Mouse (Mus musculus) Patski (cell line): Measurements from ENCODE around the gene Klf9. TPM values are rescaled to one million over a fixed set of nuclear protein-coding genes. Genes with fewer than 3 reads are reported as not detected.

Source experiments
- ATAC-seq: fragments of 100-300 bp; one replicate; pipeline ENCODE4 v1.8.0; 2021
- CTCF ChIA-PET: fragments of 350-600 bp; sonication (Branson Sonifier 250); formaldehyde crosslinking; loops from one replicate; lab custom pipeline; 2022; ENCODE audit warnings: inconsistent platforms; lab: Charles Lee
- POLR2A ChIA-PET: fragments of 350-600 bp; sonication (Branson Sonifier 250); formaldehyde crosslinking; loops from one replicate; lab custom pipeline; 2022; ENCODE audit warnings: antibody characterized with exemption, inconsistent platforms; lab: Charles Lee
- DNase-seq: peaks from one replicate; pipeline ENCODE4 v3.0.0-alpha.2; 2011; ENCODE audit warnings: low read depth, low spot score
- H3K27me3 ChIP-seq: fragments of 371-371 bp; one replicate; pipeline ENCODE4 v1.5.1; 2021
- CTCF ChIP-seq: fragments of 100-300 bp; IDR thresholded peaks from one replicate; pipeline ENCODE4 v1.5.1; 2021
- in situ Hi-C: fragments of 300-500 bp; cut with MboI; formaldehyde crosslinking; loops from 3 replicates; pipeline ENCODE4 v1.11.1; 2018; ENCODE audit warnings: low pct_unique_long_range_greater_than_20kb, mixed read lengths
- polyA plus RNA-seq: library from polyadenylated mRNA; unstranded; gene quantifications from one replicate; pipeline ENCODE4 v1.2.3, GENCODE M21; 2021

Klf9 gene
- polyA plus RNA-seq, 1 experiment from 2014 or later: 33.8 TPM

DNA sequence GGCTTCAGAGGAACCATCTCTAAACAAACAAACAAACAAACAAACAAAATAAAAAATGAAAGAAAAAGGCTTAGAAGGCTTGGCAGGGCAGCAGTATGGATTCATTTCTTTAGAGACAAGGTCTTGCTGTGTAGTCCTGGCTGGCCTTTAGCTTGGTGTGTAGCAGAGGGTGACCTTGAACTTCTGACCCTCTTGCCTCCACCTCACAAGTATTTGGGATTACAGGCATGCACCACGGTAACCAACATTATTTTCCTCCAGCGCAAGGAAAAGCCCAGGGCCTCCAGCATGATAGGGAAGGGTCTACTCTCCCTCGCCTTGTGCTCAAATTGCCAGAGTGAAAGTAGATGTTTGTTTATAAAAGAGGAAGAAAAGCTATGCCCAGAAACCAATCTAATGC lies 34.1 kb downstream of the Klf9 start:
- no peak for DNase-seq
- POLR2A ChIA-PET: interaction anchor here (1.2 kb wide), 1 partner anchor 9 kb away, joined by 4 read pairs; no protein-coding TSS in a partner anchor
- no peak for TF ChIP-seq CTCF
- CTCF ChIA-PET: interaction anchor here (0.7 to 2.9 kb wide), 3 partner anchors 8 to 15 kb away, joined by 3 to 8 read pairs (median 3); no protein-coding TSS in a partner anchor
- no peak for ATAC-seq
- in situ Hi-C loops: no loop called here
- no peaks in the 10 kb centered on the region for H3K27me3 ChIP-seq

DNA sequence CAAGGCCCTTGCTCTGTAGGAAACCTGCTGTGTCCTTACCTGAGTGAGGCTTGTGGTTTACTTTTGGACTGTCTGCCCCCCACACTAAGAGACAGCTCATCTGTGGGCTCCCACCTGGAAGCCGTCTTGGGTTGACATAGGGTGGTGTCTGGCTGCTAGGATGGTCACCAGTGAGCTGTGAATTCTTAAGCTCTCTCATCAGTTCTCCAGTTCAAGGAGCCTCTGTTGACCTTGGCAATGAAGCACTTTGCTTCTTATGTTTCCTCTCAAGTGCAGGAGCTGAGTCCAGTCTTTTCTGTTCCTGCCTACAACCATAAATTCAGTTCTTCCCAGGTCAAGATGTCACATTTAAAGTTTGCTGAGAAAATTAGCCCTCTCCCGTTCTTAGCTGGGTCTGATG lies 34.5 kb downstream of the Klf9 start:
- DNase-seq: no peak

DNA sequence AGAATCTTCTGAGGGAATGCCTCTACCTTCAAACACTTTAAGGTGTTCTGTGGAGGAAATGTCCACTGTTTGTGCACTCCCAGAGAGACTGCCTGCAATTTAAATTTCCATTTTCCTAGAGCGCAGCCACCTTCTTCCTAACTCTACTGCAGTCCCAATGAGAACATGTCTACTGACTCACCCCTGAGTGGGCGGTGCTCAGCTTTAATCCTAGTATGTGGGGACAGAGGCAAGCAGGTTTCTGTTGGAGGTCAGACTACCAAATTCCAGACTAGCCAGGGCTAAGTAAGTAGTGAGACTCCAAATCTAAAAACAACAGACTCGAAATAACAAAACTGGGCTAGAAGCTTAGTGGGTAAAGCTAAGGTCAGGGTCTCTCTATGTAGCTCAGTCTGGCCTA lies 37.5 kb downstream of the Klf9 start:
- no peaks in the 10 kb centered on the region for H3K27me3 ChIP-seq
- TF ChIP-seq CTCF: no peak
- ChIA-PET POLR2A (no interaction called here), CTCF (no interaction called here)
- DNase-seq: no peak
- no peak for ATAC-seq
- in situ Hi-C loops: no loop called here

More for the DNA sequence above, 34.5 kb downstream of the Klf9 start:
- in situ Hi-C loops: no loop called here
- ChIA-PET POLR2A (interaction anchor here (1.2 kb wide), 1 partner anchor 9 kb away, joined by 4 read pairs; no protein-coding TSS in a partner anchor), CTCF (interaction anchor here (0.7 to 2.9 kb wide), 3 partner anchors 9 to 15 kb away, joined by 3 to 8 read pairs (median 3); no protein-coding TSS in a partner anchor)
- H3K27me3 ChIP-seq: no peaks in the 10 kb centered on the region
- ATAC-seq: no peak
- TF ChIP-seq CTCF: no peak

DNA sequence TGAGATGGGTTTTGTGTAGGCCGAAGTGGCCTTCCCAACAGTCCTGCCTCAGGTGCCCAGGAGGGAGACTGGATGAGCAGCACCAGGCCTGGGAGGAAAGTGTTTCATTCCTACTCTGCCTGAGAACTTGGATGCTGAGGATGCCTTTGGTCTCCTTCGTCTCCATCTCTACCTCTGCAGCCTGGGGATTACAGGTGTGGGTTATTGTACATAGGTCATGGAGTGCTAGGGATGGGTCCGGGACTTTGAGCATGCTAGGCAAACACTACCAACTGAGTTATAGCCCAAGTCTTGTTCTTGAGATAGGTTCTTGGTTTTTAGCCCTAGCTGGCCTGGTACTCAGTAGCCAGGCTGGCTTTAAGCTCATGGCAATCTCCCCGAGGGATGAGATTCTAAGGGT lies 42.5 kb downstream of the Klf9 start:
- DNase-seq: no peak
- ATAC-seq: no peak
- CTCF ChIA-PET: interaction anchor here (1.0 to 1.9 kb wide), 3 partner anchors 11 to 21 kb away, joined by 3 to 5 read pairs (median 4); no protein-coding TSS in a partner anchor
- H3K27me3 ChIP-seq: no peaks in the 10 kb centered on the region
- TF ChIP-seq CTCF: no peak
- in situ Hi-C loops: no loop called here
- POLR2A ChIA-PET: interaction anchor here (1.3 kb wide), 1 partner anchor 12 kb away, joined by 3 read pairs; no protein-coding TSS in a partner anchor

DNA sequence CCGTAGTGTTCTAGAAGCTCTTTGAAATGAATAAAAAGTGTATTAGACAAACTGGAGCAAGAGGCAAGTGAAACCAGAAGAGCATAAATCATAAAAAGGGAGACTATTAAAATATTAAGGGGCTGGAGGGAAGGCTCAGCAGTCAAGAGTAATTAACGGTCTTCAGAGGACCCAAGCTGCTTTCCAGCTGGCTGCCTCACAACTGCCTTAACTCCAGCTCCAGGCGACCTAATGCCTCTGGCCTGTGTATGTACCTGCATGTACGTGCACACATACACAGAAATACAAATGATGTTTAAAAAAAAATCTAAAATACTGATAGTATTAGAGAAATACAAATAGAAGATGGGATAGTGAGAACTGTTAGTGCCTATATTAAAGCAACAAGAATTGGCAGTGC lies 43.0 kb downstream of the Klf9 start:
- TF ChIP-seq CTCF: no peak
- in situ Hi-C loops: no loop called here
- ATAC-seq: no peak
- no peak for DNase-seq
- POLR2A ChIA-PET: interaction anchor here (1.3 kb wide), 1 partner anchor 11 kb away, joined by 3 read pairs; no protein-coding TSS in a partner anchor
- CTCF ChIA-PET: interaction anchor here (1.0 to 1.9 kb wide), 3 partner anchors 10 to 22 kb away, joined by 3 to 5 read pairs (median 4); no protein-coding TSS in a partner anchor
- H3K27me3 ChIP-seq: no peaks in the 10 kb centered on the region

DNA sequence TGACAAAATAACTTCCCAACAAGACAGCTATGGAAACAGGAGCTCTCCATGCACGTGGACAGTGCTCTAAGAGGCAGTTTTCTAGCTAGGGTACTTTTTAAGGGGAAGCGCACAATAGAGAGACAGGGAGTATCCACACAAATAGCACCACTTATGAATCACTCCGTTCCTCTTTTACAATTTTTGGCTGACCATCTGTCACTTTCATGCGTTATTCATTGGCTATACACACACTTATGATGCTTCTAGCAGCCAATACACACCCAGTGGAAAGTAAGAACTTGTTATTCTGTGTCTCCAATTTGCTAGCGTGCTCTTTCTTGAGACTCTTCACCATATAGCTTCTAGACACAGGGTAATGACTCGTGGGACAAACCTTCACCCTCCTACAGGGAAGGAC lies 46.7 kb downstream of the Klf9 start:
- ChIA-PET POLR2A (interaction anchor here (1.1 kb wide), 1 partner anchor 9 kb away, joined by 3 read pairs; no protein-coding TSS in a partner anchor), CTCF (interaction anchor here (1.1 kb wide), 1 partner anchor 12 kb away, joined by 3 read pairs; no protein-coding TSS in a partner anchor)
- no peak for TF ChIP-seq CTCF
- H3K27me3 ChIP-seq: no peaks in the 10 kb centered on the region
- no peak for ATAC-seq
- no peak for DNase-seq
- in situ Hi-C loops: no loop called here

DNA sequence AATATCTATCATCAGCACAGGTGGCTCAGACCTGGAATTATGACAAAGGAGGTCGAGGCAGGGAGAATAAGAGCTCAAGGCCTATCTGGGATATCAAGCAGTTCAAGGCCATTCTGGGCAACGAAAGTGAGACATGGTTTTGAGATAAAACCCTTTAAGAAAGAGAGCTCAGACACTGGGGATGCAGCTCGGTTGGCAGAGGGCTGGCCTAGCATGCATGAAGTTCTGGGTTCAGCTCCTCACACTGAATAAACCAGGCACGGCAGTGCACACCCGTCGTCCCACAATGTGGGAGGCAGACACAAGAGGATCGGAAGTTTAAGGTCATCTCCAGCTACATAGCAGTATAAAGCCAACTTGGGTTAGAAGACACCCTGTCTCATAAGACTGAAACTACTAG lies 48.0 kb downstream of the Klf9 start:
- DNase-seq (no peak), ATAC-seq (no peak)
- in situ Hi-C loops: no loop called here
- no peaks in the 10 kb centered on the region for H3K27me3 ChIP-seq
- TF ChIP-seq CTCF: no peak
- CTCF ChIA-PET: no interaction called here
- POLR2A ChIA-PET: interaction anchor here (1.6 kb wide), 1 partner anchor 12 kb away, joined by 4 read pairs; no protein-coding TSS in a partner anchor

DNA sequence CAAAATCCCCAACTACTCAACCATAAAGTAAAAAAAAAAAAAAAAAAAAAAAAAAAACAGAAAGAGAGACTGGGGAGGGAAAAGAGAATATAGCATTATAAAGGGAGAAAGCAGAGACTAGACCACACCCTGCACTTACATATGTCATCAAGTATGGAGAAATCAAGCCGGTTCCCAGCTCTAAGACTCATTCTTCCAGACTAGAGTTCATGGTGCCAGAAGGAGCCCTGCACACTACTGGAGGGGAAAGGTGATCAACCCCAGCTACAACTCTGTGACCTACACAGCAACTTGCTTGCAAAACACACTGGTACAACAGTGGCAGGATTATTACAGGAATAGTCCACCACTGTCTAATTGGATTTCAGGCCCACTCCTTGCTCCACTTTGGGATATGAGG lies 48.7 kb downstream of the Klf9 start:
- in situ Hi-C loops: no loop called here
- ChIA-PET CTCF (no interaction called here), POLR2A (interaction anchor here (0.7 to 1.6 kb wide), 2 partner anchors 13 to 217 kb away, joined by 4 to 5 read pairs; no protein-coding TSS in a partner anchor)
- DNase-seq: no peak
- no peak for ATAC-seq
- H3K27me3 ChIP-seq: no peaks in the 10 kb centered on the region
- TF ChIP-seq CTCF: no peak

DNA sequence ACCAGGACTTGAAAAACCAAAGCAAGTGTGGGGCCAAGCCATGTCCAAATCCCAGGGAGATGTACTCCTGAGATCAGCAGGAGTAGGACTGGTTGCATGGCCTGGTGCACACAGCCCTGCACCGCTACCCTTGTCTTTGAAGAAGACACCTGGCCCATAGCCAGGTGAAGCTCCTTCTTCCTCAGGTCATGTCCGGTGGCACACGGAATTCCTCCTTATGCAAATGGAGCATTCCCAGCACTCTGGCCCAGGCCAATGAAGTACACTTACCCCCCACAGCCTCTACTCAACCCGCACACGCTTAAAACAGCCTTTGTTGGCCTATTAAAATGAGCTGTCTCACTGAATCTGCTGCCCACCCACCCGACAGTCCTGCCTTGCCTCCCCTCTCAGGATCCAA lies 50.5 kb downstream of the Klf9 start:
- POLR2A ChIA-PET: no interaction called here
- DNase-seq (no peak), ATAC-seq (no peak)
- no peak for TF ChIP-seq CTCF
- H3K27me3 ChIP-seq: no peaks in the 10 kb centered on the region
- CTCF ChIA-PET: interaction anchor here (0.6 kb wide), 1 partner anchor 325 kb away, joined by 3 read pairs; no protein-coding TSS in a partner anchor
- in situ Hi-C loops: no loop called here

DNA sequence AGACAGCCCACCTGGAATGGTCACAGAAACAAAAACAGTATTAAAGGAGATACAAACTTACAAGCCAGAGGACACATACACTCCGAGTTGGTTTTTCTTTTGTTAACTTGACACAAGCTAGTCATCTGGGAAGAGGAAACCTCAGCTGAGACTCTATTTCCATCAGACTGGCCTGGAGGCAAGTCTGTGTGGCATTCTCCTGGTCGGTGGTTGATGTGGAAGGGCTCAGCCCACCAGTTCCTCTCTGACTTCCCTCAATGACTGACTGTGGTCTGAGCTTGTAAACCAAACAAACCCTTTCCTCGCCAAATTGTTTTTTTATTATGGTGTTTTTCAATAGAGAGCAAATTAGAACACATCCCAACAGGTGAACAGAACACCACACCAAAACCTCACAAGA lies 52.0 kb downstream of the Klf9 start:
- ChIA-PET POLR2A (no interaction called here), CTCF (no interaction called here)
- H3K27me3 ChIP-seq: no peaks in the 10 kb centered on the region
- ATAC-seq (no peak), DNase-seq (no peak)
- TF ChIP-seq CTCF: no peak
- in situ Hi-C loops: no loop called here

DNA sequence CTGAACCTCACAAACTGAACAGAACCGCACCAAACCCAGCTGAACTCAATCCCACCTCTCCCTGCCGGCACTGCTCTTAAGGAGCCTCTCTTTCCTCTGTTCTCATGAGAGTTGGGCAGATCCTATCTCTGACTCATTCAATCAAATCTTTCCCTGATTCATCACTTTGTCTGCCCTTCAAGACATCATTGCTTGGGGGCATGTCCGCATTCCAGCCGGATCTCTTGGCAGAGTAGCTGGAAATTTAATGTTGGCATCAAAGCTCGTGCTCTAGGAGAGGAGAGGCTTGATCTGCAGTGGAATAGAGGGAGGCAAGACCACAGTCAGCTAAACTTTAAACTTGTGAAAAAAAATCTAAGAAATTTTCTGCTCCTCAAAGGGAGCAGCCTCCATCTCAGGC lies 61.1 kb downstream of the Klf9 start:
- H3K27me3 ChIP-seq: no peaks in the 10 kb centered on the region
- DNase-seq (no peak), ATAC-seq (no peak)
- no peak for TF ChIP-seq CTCF
- in situ Hi-C loops: no loop called here
- ChIA-PET CTCF (interaction anchor here (1.1 to 1.2 kb wide), 2 partner anchors 13 to 290 kb away, joined by 4 read pairs; no protein-coding TSS in a partner anchor), POLR2A (no interaction called here)
